Mouse (Mus musculus) liver, embryonic 14.5 days (tissue): Measurements from ENCODE around the gene Mpdz. TPM values are rescaled to one million over a fixed set of nuclear protein-coding genes. Genes with fewer than 3 reads are reported as not detected.

Experiments
- ATAC-seq: fragments of 200-750 bp; cut with Nextera tagmentation; 2 replicates; pipeline ENCODE4 v1.8.0; 2017; ENCODE audit warnings: moderate number of reproducible peaks, mild to moderate bottlenecking, moderate library complexity; ENCODE audit not compliant: insufficient read depth
- DNase-seq, 3 experiments: peaks; one replicate each; pipeline ENCODE4 v3.0.0-alpha.2; 2012 to 2013; ENCODE audit warnings: low read depth in 3 of 3, low spot score in 3 of 3
- H3K27ac ChIP-seq: fragments of 300-500 bp; sonication (generic); 2 replicates; pipeline ENCODE4 v1.5.1; 2014; ENCODE audit warnings: moderate library complexity, mild to moderate bottlenecking, control low read depth, inconsistent platforms
- H3K27me3 ChIP-seq: fragments of 300-500 bp; sonication (generic); 2 replicates; pipeline ENCODE4 v1.6.1; 2014; ENCODE audit warnings: mild to moderate bottlenecking, low read length, moderate library complexity; ENCODE audit not compliant: control insufficient read depth, insufficient read depth
- H3K36me3 ChIP-seq: fragments of 300-500 bp; sonication (generic); replicated peaks from 2 replicates; pipeline ENCODE4 v1.6.1; 2014; ENCODE audit warnings: low read depth; ENCODE audit not compliant: control insufficient read depth, insufficient read depth
- H3K4me1 ChIP-seq, 2 experiments: fragments of 200-500 bp in 1 of 2; fragments of 300-500 bp in 1 of 2; sonication (generic) in 1 of 2; replicated peaks; 2 replicates each; pipeline ENCODE4 v1.6.1; 2012 to 2014; ENCODE audit warnings: antibody characterized with exemption in 1 of 2, inconsistent platforms in 1 of 2, low read length in 1 of 2; ENCODE audit not compliant: control insufficient read depth in 2 of 2, insufficient read depth in 2 of 2
- H3K4me2 ChIP-seq: fragments of 300-500 bp; sonication (generic); 2 replicates; pipeline ENCODE4 v1.6.1; 2014; ENCODE audit warnings: low read depth, mild to moderate bottlenecking, control low read depth, moderate library complexity
- H3K4me3 ChIP-seq, 2 experiments: fragments of 200-500 bp in 1 of 2; fragments of 300-500 bp in 1 of 2; sonication (generic) in 1 of 2; 2 replicates each; pipeline ENCODE4 v1.5.1; 2012 to 2014; ENCODE audit warnings: low read depth in 2 of 2, low read length in 2 of 2, mild to moderate bottlenecking in 2 of 2, control low read depth in 1 of 2, inconsistent platforms in 1 of 2, moderate library complexity in 1 of 2; ENCODE audit not compliant: insufficient read depth in 1 of 2
- H3K9ac ChIP-seq: fragments of 300-500 bp; sonication (generic); replicated peaks from 2 replicates; pipeline ENCODE4 v1.6.1; 2014; ENCODE audit warnings: mild to moderate bottlenecking, control low read depth, moderate library complexity
- H3K9me3 ChIP-seq: fragments of 300-500 bp; sonication (generic); 2 replicates; pipeline ENCODE4 v1.6.1; 2016; ENCODE audit warnings: low read length, mixed read lengths; ENCODE audit not compliant: control insufficient read depth
- CTCF ChIP-seq: IDR thresholded peaks from 2 replicates; pipeline ENCODE4 v1.5.1; 2016; ENCODE audit warnings: antibody characterized with exemption, low read depth, control low read depth
- EP300 ChIP-seq: IDR thresholded peaks from 2 replicates; pipeline ENCODE4 v1.6.1; 2016; ENCODE audit warnings: antibody characterized with exemption, low read depth
- WGBS: fragments of 180-500 bp; shearing (Covaris S2); extraction: QIAGEN DNeasy Blood & Tissue Kit; methylation state at CpG from one replicate; pipeline ENCODE4 v1.1.7; 2014; ENCODE audit not compliant: insufficient replicate concordance; 5-methylcytosine and 5-hydroxymethylcytosine counted together
- polyA plus RNA-seq, 2 experiments: library from polyadenylated mRNA; depleted of rRNA in 1 of 2; stranded (reverse) in 1 of 2; unstranded in 1 of 2; fragments of >200 nt; fragmentation: Nextera tagmentation in 1 of 2; extraction: Ambion mirVana in 1 of 2; gene quantifications; 2 replicates each; pipeline versions ENCODE4 v1.2.1 to v1.2.3; 2012 to 2014

Gene Mpdz
- polyA plus RNA-seq, 2 experiments = 1.7 to 2.1 TPM

- no peaks in the 10 kb centered on the region for H3K9me3 ChIP-seq
- no peak for ATAC-seq
- H3K27ac ChIP-seq = no peak overlapping the region
- H3K4me2 ChIP-seq = no peak overlapping the region
- H3K4me3 ChIP-seq = no peak overlapping the region
- no peaks in the 10 kb centered on the region for H3K36me3 ChIP-seq
- no peaks in the 10 kb centered on the region for H3K4me1 ChIP-seq
- TF ChIP-seq EP300 (no peak), CTCF (no peak)
- no peaks in the 10 kb centered on the region for H3K27me3 ChIP-seq
- no peak for DNase-seq
- H3K9ac ChIP-seq = no peak overlapping the region
Measured at GRCm38 (mm10) chr4:81293309-81293708, 149.3 kb downstream of the Mpdz start.

DNA sequence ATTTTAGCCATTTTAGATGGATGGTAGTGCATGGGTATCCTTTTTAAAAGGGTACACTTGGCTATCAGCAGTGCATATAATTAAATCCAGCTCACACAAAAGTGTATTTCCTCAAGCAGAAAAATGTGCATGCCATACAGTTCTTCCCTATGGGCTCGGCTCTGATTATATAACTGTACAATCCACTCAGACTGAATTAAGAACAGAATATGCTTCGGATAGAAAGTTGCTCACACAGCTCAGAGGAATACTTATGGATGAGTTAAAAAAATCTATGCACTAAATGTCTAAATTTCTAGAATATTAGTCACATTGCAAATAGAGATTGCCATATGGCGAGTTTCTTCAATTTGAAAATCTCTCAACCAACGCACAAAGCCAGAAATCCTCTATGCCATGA, 157.1 kb downstream of the Mpdz start:
- Histone ChIP-seq H3K4me3 (no peak overlapping the region), H3K9me3 (no peaks in the 10 kb centered on the region), H3K27ac (no peak overlapping the region), H3K36me3 (no peaks in the 10 kb centered on the region), H3K9ac (no peak overlapping the region), H3K27me3 (no peaks in the 10 kb centered on the region), H3K4me1 (no peaks in the 10 kb centered on the region), H3K4me2 (no peak overlapping the region)
- TF ChIP-seq CTCF (no peak), EP300 (no peak)
- WGBS = 69% methylated on average over 4 of the region's 4 CpGs
- ATAC-seq = no peak
- no peak for DNase-seq

- Histone ChIP-seq H3K27me3 (no peaks in the 10 kb centered on the region), H3K36me3 (no peaks in the 10 kb centered on the region), H3K9me3 (no peaks in the 10 kb centered on the region), H3K4me3 (no peak overlapping the region), H3K27ac (no peak overlapping the region), H3K4me2 (no peak overlapping the region), H3K4me1 (no peaks in the 10 kb centered on the region), H3K9ac (no peak overlapping the region)
- ATAC-seq (no peak), DNase-seq (no peak)
- WGBS = 78% methylated on average over 3 of the region's 3 CpGs
- TF ChIP-seq EP300 (no peak), CTCF (no peak)
Measured at GRCm38 (mm10) chr4:81283611-81284010, 159.0 kb downstream of the Mpdz start.

- WGBS = 81% methylated on average over 6 of the region's 6 CpGs
- TF ChIP-seq EP300 (no peak), CTCF (no peak)
- ATAC-seq = no peak
- no peak overlapping the region for H3K4me3 ChIP-seq
- no peaks in the 10 kb centered on the region for H3K9me3 ChIP-seq
- H3K27me3 ChIP-seq = no peaks in the 10 kb centered on the region
- no peak for DNase-seq
- no peak overlapping the region for H3K4me2 ChIP-seq
- no peaks in the 10 kb centered on the region for H3K4me1 ChIP-seq
- H3K27ac ChIP-seq = no peak overlapping the region
- no peak overlapping the region for H3K9ac ChIP-seq
- no peaks in the 10 kb centered on the region for H3K36me3 ChIP-seq
Measured at GRCm38 (mm10) chr4:81283081-81283480, 159.5 kb downstream of the Mpdz start.

DNA sequence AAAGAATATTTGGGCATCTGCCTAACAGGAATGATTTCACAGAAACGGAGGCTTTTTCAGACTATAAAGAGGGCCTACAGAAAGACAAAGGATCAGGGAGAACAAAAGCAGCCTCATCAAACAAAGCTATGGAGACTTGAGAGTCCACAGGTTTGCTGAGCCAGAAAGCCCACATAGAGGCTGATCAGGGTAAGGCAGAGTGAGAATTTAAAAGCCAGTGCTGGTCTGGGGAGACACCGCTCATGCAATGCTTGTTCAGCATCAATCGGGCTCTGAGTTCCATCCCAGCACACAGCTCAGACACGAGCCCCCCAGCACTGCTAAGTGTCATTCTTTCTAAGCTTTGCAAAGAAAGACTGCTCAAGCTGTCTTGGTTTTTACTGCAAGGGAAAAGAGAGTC, 162.5 kb downstream of the Mpdz start:
- WGBS = 71% methylated on average over 4 of the region's 4 CpGs
- no peak overlapping the region for H3K4me3 ChIP-seq
- H3K4me1 ChIP-seq = no peaks in the 10 kb centered on the region
- H3K4me2 ChIP-seq = no peak overlapping the region
- H3K27me3 ChIP-seq = no peaks in the 10 kb centered on the region
- no peak for DNase-seq
- H3K36me3 ChIP-seq = no peaks in the 10 kb centered on the region
- H3K9ac ChIP-seq = no peak overlapping the region
- H3K9me3 ChIP-seq = no peaks in the 10 kb centered on the region
- no peak overlapping the region for H3K27ac ChIP-seq
- TF ChIP-seq CTCF (no peak), EP300 (no peak)
- no peak for ATAC-seq

- H3K27ac ChIP-seq = no peak overlapping the region
Measured at GRCm38 (mm10) chr4:81279451-81279850, 163.2 kb downstream of the Mpdz start.

More at GRCm38 (mm10) chr4:81279451-81279850, 163.2 kb downstream of the Mpdz start:
- Histone ChIP-seq H3K9me3 (no peaks in the 10 kb centered on the region), H3K4me3 (no peak overlapping the region), H3K9ac (no peak overlapping the region), H3K36me3 (no peaks in the 10 kb centered on the region), H3K4me1 (no peaks in the 10 kb centered on the region), H3K27me3 (no peaks in the 10 kb centered on the region), H3K4me2 (no peak overlapping the region)
- no peak for TF ChIP-seq CTCF
- no peak for TF ChIP-seq EP300
- DNase-seq (no peak), ATAC-seq (no peak)
- 63% methylated on average over 5 of the region's 5 CpGs for WGBS
